Mouse (Mus musculus): Measurements from ENCODE around the gene Cobl.

The Cobl gene

DNA sequence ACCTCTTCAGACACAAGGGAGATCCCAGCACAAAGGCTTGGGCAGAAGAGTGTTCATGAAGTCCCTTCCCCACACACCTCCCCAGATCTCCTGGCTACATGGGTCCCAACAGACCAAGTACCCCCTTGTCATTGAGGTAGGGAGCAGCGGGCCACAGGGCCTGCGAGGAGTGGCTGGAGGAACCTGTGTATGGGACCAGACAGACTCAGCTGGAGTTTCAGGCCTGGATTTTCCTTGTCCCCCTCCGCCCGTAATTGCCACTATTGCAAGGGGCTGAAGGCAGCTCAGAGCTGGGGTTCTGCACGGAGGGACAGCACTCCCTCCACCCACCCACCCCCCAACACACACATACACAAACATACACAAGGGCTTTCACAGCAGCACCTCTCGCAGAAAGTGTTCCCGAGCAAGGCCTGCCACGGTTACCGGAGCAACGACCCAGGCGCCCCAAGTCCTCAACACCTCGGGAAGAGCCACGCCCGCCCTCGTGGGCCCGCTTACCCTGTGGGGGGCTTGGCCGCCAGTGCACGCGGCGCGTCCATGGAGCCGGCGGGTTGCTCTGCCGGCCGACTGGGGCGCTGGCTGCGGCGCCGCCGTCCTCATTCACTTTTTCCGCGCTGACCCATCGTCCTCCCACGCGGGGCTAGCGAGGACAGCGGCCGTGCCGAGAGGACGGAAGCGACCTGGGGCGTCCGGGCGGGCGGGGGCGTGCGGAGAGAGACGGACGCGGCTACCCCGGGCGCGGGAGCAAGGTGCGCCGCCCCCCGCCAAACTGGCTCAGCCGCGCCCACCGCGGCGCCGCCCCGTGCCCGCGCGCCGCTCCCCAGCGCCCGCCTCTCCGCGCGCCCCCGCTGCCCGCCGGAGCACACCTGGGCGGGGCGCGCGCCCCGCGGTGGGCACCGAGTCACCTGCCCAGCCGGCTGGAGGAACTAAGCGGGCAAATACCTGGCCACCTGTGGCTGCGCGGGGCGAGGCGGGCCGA is at the start of gene Cobl:
Cobl (minus strand) TSS at position 780 of the 982 bp plus-strand sequence.
- DNase-seq (ENCODE audit: low read depth, low spot score) = no peak

DNA sequence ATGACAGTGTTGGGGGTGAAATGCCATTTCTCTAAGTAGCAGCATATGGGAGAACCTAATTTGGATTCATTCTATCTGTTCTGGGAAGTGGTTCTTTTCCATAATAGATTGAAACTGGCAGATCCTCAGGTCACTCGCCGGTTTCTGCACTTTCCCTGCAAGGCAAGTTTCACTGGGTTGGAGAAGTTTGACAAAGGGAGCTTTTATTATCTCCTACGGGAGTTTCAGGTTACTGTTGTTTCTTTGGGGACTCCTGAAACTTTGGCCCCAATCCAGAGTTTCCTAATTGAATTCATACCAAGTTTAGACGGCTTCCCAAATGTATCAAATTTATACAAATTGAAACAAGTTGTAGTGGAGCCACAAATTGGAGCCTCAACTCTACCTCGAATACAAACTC is 49.0 kb upstream of the Cobl start:
- no peak for DNase-seq (ENCODE audit: low read depth, low spot score)

DNA sequence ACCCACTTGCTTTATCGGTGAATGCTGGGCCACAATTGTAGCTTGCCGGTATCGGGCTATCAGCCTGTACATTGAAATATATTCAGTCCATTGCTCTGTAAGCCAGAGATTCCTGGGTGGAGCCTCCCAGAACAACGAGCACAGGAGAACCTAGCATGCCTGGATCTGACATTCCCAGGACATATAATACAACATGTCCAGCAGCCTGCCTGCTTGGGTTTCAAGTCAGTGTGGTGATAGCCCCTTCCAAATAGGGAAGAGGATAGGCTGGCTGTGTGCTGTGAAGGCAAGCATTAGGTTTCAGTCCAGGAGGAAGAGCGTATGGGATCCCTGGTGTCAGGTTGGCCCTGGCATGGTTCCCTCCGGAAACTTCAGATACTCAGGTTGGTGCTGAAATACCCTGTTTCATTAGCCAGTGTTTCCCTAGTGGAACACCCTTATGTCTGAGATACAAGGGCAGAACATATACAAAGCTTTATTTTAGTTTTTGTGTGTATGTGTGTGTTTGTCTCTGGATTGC is 41.7 kb upstream of the Cobl start:
- DNase-seq (ENCODE audit: low read depth, low spot score) = no peak

GRCm38 (mm10) chr11:12503756-12504155 is 39.0 kb upstream of the Cobl start:
- DNase-seq (ENCODE audit: low read depth, low spot score) = no peak

GRCm38 (mm10) chr11:12501721-12502120 is 37.0 kb upstream of the Cobl start:
- DNase-seq (ENCODE audit: low read depth, low spot score) = no peak

DNA sequence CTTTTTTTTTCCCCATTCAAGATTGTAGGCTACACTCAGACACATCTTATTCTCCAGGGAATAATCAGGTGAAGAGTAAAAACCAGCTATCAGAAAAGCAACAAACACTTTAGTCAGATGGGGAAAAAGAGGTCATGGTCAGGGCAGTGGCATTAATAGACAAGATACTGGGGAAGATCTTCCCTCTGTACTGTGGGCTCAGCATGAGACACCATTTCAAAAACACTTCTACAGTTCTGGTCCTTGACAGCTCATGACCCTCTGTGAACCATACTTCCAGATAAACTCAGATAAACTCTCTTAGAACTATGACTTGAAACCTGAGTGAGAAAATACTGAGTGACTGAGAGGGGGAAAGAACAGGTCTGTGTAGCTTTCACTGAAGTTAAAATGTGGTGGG is 29.0 kb upstream of the Cobl start:
- DNase-seq (ENCODE audit: low read depth, low spot score) = no peak

DNA sequence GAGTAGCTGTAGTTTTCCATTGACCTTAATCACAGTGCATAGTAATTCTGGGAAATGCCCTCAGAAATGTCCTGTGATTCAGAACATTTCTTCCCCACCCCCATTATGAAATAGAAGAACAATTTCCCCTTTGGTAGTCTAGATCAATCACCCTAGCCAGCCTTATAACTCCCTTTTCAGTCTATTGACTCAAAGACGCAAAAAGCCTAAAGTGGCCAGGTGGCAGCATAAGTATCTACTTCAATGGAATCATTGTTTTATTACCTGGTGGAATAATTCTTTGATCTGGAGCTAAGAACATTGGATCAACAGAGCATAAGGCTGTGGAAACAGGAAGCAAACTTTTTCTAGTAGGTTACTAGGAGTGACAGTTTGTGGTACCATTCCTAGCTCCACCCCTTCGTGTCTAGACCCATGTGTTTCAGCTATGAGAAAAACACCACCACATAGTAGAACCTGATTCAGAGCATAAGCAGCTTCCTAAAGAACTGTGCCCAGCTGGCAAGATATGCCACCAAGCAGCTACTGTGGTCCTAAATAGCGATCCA is 15.2 kb upstream of the Cobl start:
- DNase-seq (ENCODE audit: low read depth, low spot score) = no peak

GRCm38 (mm10) chr11:12474299-12474935 is 9.7 kb upstream of the Cobl start:
- no peak for DNase-seq (ENCODE audit: low read depth, low spot score)

GRCm38 (mm10) chr11:12473625-12474298 is 9.0 kb upstream of the Cobl start:
- DNase-seq (ENCODE audit: low read depth, low spot score) = no peak

- no peak for DNase-seq (ENCODE audit: low read depth, low spot score)
These were observed 4.9 kb upstream of the Cobl start for GRCm38 (mm10) chr11:12469638-12470037.

- DNase-seq (ENCODE audit: low read depth, low spot score) = no peak
These were observed 3.9 kb upstream of the Cobl start for GRCm38 (mm10) chr11:12468661-12469060.

DNA sequence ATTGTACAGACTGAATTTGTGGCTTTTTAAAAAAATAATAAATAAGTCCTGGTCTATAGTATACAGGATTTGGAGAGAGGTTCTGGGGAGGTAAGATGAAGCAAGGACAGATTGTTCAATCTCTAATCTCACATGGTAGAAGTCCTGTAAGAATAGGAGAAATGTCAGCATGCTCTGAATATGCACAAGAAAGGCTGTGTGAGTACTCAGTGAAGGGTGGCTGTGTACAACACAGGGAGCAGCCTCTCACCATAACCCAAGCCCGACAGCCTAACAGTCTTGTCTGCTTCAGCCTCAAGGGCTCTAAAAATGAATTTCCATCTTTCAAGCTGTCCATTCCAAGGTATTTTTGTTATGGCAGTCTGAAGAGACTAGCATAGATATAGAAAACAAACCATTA is 3.1 kb upstream of the Cobl start:
- DNase-seq (ENCODE audit: low read depth, low spot score) = no peak

DNA sequence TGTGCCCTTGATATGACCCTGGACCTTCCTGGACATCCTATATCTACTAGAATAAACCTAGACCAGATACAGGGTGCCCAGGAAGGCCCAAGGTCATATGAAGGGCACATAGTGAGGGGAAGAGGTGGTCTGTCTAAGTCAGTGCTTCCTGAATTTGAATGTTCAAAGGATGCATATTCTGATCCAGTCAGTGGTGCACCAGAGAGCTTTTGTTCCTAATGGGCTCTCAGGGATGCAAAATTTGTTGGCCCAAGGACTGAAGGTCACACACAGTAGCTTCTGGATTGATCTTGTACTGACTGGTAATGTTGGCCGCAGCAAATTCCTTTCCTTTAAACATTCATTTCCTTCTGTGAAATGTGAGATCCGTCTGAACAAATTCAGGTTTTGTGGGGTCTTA is 2.5 kb upstream of the Cobl start:
- DNase-seq (ENCODE audit: low read depth, low spot score) = no peak

DNA sequence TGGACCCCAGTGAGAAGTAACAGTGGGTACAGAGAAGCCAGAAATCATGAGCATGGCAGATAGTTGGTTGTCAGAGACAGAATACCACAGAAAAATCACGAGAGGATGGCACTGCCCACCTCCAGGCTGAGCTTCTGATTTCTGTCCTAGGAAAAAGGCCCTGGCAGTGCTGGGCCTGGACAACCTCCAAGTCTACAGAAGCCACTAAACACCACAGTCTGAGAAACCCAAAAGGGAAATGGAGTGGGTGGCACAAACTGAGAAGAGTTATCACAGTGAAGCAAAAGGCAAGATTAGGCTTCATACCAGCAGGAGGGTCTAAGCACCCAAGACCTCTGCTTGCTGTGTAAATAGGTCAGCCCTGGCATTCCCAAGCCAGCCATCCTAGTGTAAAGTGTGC is 1.8 kb upstream of the Cobl start:
- no peak for DNase-seq (ENCODE audit: low read depth, low spot score)

GRCm38 (mm10) chr11:12465229-12465628 is 469 bp upstream of the Cobl start:
- no peak for DNase-seq (ENCODE audit: low read depth, low spot score)

DNA sequence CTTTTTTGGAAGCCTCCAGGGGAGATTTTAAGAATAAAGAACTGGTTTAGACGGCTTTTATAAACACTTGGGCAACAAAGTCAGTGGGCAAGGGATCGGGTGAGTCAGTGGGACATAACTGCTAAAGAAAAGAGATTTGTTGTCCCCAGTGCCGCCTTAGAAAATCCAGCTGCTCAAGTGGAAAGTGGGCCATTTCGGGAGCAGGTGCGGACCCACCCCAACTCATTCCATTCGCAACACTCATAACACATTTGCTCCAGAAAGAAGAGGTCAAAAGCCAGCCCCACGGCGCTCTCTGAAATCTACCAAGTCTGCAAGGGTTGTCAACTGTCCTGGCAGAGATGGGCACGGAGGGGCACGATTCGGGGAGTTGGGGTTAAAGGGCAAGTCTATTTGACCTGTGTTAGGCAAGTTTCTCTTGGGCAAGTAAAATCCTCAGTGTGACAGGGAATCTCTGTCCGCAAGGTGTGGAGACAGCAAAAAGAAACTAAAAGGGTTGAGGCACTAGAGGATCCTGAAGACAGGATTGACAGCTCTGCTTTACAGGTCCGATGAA is 1.1 kb downstream of the Cobl start:
- no peak for DNase-seq (ENCODE audit: low read depth, low spot score)

DNA sequence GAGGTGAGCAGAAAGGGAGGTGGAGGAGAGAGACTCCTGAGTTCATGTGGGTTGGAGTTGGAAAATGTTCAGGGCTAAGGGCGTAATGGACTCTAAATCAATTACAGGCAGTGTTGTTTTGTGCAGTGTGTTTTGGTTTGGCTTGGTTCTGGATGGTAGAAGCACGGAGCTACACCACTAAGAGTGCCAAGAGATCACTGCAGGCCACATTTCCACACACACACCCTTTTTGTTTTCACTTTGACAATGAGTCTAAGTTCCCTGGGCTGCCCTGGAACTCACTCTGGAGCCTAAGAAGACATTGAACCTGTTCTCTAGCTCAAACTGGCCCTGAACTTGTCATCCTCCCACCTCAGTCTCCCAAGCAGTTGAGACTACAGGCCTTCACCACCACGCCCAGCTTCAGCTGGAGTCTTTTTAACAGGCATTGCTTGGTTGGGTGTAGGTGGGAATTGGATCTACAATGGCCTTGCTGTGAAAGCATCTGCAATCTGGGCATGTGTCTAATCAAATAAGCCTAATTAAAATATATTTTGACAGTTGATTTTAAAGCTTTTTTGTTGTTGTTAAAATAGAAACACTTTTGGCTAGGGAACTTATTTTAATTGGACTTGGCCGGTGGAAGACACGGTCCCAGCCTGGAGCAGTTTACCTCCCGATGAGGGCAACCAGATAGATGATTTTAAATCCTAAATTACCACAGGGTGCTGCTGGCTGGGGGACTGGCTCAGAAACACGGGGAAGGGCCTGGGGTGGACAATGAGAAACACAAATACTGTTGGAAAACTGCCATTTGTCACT is 4.8 kb downstream of the Cobl start:
- DNase-seq (ENCODE audit: low read depth, low spot score) = no peak

DNA sequence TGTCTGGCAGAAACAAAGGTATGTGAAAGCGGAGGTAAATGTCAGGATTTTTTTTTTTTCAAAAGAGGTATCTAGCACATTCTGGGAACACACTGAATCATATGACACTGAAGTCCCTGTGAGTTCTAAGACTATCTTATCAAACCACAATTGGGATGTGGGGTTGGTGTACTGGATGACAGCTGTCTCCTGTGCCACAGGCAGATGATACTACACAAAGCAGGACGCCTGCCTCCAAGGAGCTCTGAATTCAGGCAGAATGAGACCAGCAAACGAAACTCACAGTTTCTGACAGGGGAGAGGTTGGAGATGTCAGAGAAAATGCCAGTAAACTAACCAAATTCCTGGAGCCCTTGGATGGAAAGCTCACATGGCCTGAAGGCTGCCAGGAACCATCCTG is 5.9 kb downstream of the Cobl start:
- DNase-seq (ENCODE audit: low read depth, low spot score) = no peak

- DNase-seq (ENCODE audit: low read depth, low spot score) = no peak
These were observed 6.4 kb downstream of the Cobl start for GRCm38 (mm10) chr11:12458392-12458791.

DNA sequence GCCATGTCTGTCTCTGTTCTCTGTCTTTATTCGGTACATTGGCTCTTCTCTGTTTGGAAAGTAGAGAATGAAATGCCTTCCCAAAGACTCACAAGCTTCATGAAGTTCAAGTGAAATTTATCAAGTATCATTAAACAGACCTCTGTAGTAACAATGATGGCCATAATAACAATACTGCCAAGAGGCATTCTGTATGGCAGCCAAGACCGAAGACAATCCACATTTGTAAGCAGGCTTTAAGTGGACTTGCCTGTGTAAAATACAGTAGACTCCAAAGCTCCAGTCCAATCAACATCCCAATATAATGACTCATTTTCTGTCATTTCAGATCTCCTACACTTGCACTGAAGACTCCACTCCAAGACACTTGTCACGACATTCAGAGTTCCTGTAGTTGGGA is 16.7 kb downstream of the Cobl start:
- no peak for DNase-seq (ENCODE audit: low read depth, low spot score)

GRCm38 (mm10) chr11:12445222-12445621 is 19.5 kb downstream of the Cobl start:
- DNase-seq (ENCODE audit: low read depth, low spot score) = no peak
